Mouse (Mus musculus): Measurements from ENCODE around the gene Sbf2. TPM values are rescaled to one million over a fixed set of nuclear protein-coding genes. Genes with fewer than 3 reads are reported as not detected.
"Not testable (repeated sequence)": the region's sequence is repeated elsewhere in the genome, so short reads cannot be mapped to it uniquely, and the experiment has no call there.

Gene Sbf2
- total RNA-seq, 2 experiments from 2014 or later: 46.1 to 69.2 TPM

- intact Hi-C loops (cut with DNase I): no loop called here
- no peak for DNase-seq (ENCODE audit: low spot score in 2 of 2)
Measured at GRCm38 (mm10) chr7:110597141-110597540, 17.6 kb downstream of the Sbf2 start.

- DNase-seq (ENCODE audit: low spot score in 2 of 2); intact Hi-C loops (cut with DNase I): not testable (repeated sequence)
Measured at GRCm38 (mm10) chr7:110593991-110594390, 20.7 kb downstream of the Sbf2 start.

GRCm38 (mm10) chr7:110587721-110588120 lies 27.0 kb downstream of the Sbf2 start:
- no peak for DNase-seq (ENCODE audit: low spot score in 2 of 2)
- intact Hi-C loops (cut with DNase I): no loop called here

GRCm38 (mm10) chr7:110585250-110585649 lies 29.5 kb downstream of the Sbf2 start:
- DNase-seq (ENCODE audit: low spot score in 2 of 2): no peak
- intact Hi-C loops (cut with DNase I): no loop called here

GRCm38 (mm10) chr7:110584159-110584558 lies 30.6 kb downstream of the Sbf2 start:
- intact Hi-C loops (cut with DNase I): no loop called here
- DNase-seq (ENCODE audit: low spot score in 2 of 2): no peak

- intact Hi-C loops (cut with DNase I): no loop called here
- no peak for DNase-seq (ENCODE audit: low spot score in 2 of 2)
Measured at GRCm38 (mm10) chr7:110583705-110584104, 31.0 kb downstream of the Sbf2 start.

GRCm38 (mm10) chr7:110565815-110566549 lies 48.7 kb downstream of the Sbf2 start:
- intact Hi-C loops (cut with DNase I): no loop called here
- DNase-seq (ENCODE audit: low spot score in 2 of 2): no peak

GRCm38 (mm10) chr7:110561647-110562046 lies 53.1 kb downstream of the Sbf2 start:
- DNase-seq (ENCODE audit: low spot score in 2 of 2): no peak
- intact Hi-C loops (cut with DNase I): no loop called here

GRCm38 (mm10) chr7:110557001-110557400 lies 57.7 kb downstream of the Sbf2 start:
- no peak for DNase-seq (ENCODE audit: low spot score in 2 of 2)
- intact Hi-C loops (cut with DNase I): loop anchor here (5.0 kb wide), 1 partner anchor 55 kb away; the partner anchor contains the start of gene Sbf2

GRCm38 (mm10) chr7:110556221-110556620 lies 58.5 kb downstream of the Sbf2 start:
- DNase-seq (ENCODE audit: low spot score in 2 of 2): no peak
- intact Hi-C loops (cut with DNase I): loop anchor here (5.0 kb wide), 1 partner anchor 56 kb away; the partner anchor contains the start of gene Sbf2

GRCm38 (mm10) chr7:110555260-110555659 lies 59.5 kb downstream of the Sbf2 start:
- intact Hi-C loops (cut with DNase I): loop anchor here (5.0 kb wide), 1 partner anchor 57 kb away; the partner anchor contains the start of gene Sbf2
- DNase-seq (ENCODE audit: low spot score in 2 of 2): peak in 1 of 2 experiments; percentile 10

- DNase-seq (ENCODE audit: low spot score in 2 of 2): no peak
- intact Hi-C loops (cut with DNase I): loop anchor here (2.0 to 10.0 kb wide), 2 partner anchors 79 to 263 kb away; partner anchors contain the start of gene Adm
Measured at GRCm38 (mm10) chr7:110548268-110548667, 66.5 kb downstream of the Sbf2 start.

GRCm38 (mm10) chr7:110543341-110543740 lies 71.4 kb downstream of the Sbf2 start:
- intact Hi-C loops (cut with DNase I): loop anchor here (10.0 kb wide), 1 partner anchor 259 kb away; no protein-coding TSS in a partner anchor
- DNase-seq (ENCODE audit: low spot score in 2 of 2): no peak

GRCm38 (mm10) chr7:110539266-110539665 lies 75.5 kb downstream of the Sbf2 start:
- DNase-seq (ENCODE audit: low spot score in 2 of 2): no peak
- intact Hi-C loops (cut with DNase I): no loop called here

GRCm38 (mm10) chr7:110530295-110530694 lies 84.4 kb downstream of the Sbf2 start:
- DNase-seq (ENCODE audit: low spot score in 2 of 2); intact Hi-C loops (cut with DNase I): not testable (repeated sequence)

- no peak for DNase-seq (ENCODE audit: low spot score in 2 of 2)
- intact Hi-C loops (cut with DNase I): no loop called here
Measured at GRCm38 (mm10) chr7:110525090-110525775, 89.5 kb downstream of the Sbf2 start.

- intact Hi-C loops (cut with DNase I): no loop called here
- DNase-seq (ENCODE audit: low spot score in 2 of 2): no peak
Measured at GRCm38 (mm10) chr7:110516241-110517220, 98.2 kb downstream of the Sbf2 start.

- intact Hi-C loops (cut with DNase I): no loop called here
- DNase-seq (ENCODE audit: low spot score in 2 of 2): no peak
Measured at GRCm38 (mm10) chr7:110514131-110514530, 100.6 kb downstream of the Sbf2 start.

- intact Hi-C loops (cut with DNase I): no loop called here
- no peak for DNase-seq (ENCODE audit: low spot score in 2 of 2)
Measured at GRCm38 (mm10) chr7:110498653-110499052, 116.1 kb downstream of the Sbf2 start.

- no peak for DNase-seq (ENCODE audit: low spot score in 2 of 2)
- intact Hi-C loops (cut with DNase I): no loop called here
Measured at GRCm38 (mm10) chr7:110491038-110491437, 123.7 kb downstream of the Sbf2 start.

Data from left cerebral cortex, postnatal 36 days (tissue).